Mouse (Mus musculus) bone marrow, adult 2 months (tissue): ENCODE measurements at regions not wholly inside any gene's neighbourhood (a gene's known extent, or its start where the extent isn't known, plus 50 kb on each side); places are given as distances from the start of the nearest gene placed in this dataset.

Experiments used
- H3K27ac ChIP-seq: fragments of 200-500 bp; 2 replicates; pipeline ENCODE4 v1.5.1; 2012; ENCODE audit warnings: low read depth, mild to moderate bottlenecking, control low read depth, inconsistent platforms, low read length; ENCODE audit not compliant: control insufficient read depth, poor library complexity, insufficient read depth
- H3K4me1 ChIP-seq: fragments of 200-500 bp; 2 replicates; pipeline ENCODE4 v1.6.1; 2011; ENCODE audit warnings: low read length; ENCODE audit not compliant: control insufficient read depth, insufficient read depth
- H3K4me3 ChIP-seq: fragments of 200-500 bp; replicated peaks from 2 replicates; pipeline ENCODE3; 2011; ENCODE audit warnings: mild to moderate bottlenecking, low read depth, low read length, control low read depth; ENCODE audit not compliant: control insufficient read depth
- CTCF ChIP-seq: fragments of 200-500 bp; IDR thresholded peaks from 2 replicates; pipeline ENCODE4 v1.5.1; 2011; ENCODE audit warnings: low read length, control low read depth; ENCODE audit not compliant: control insufficient read depth, insufficient read depth
- POLR2A ChIP-seq: fragments of 200-500 bp; IDR thresholded peaks from 2 replicates; pipeline ENCODE4 v1.6.1; 2011; ENCODE audit warnings: low read depth, mild to moderate bottlenecking, control low read depth, low read length, borderline replicate concordance; ENCODE audit not compliant: control insufficient read depth
- WGBS: fragments of 180-500 bp; shearing (Covaris S2); methylation state at CpG from one replicate; pipeline ENCODE4 v1.1.7; 2018; 5-methylcytosine and 5-hydroxymethylcytosine counted together

DNA sequence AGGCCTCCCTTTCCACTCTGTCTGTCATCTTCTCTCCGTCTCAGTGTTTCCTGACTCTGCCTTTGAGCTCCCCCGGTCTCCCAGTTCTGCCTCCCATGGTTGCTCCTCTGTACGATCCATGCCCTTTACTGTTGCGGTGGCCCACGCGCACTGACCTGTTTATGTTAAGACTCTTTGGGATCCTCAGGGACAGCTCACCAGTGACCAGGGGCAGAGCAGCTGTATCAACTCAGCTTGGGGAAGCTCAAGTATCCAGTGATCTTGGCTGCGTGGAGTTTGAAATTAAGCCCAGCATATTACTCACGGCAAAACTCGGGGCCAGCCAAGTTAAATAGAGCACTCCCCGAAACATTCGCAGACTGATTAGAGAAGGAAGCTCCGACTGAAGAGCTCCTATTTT, 562.8 kb downstream of the Ccdc171 start:
- WGBS, result 91% methylated on average over 12 of the region's 12 CpGs
- H3K4me1 ChIP-seq, result no peaks in the 10 kb centered on the region
- no peak overlapping the region for H3K27ac ChIP-seq
- no peak overlapping the region for H3K4me3 ChIP-seq
- TF ChIP-seq CTCF (no peak), POLR2A (no peak)

DNA sequence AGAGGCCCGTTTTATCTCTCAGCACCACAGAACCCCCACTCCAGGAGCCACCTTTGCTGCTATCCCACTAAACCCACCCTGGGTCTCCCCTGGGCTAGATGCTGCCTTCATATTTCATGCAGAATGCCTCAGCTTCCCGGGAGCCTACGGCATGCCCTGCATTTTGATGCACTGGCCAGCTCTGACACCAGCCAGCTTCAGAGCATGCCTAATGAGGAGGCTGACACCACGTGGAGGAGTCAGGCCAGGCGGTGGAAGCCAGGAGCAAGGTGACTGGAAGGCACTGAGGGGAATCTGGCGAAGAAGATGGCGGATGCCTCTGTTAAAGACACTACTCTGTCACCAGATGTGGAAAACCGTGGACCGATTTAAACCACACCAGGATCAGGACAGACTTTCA, 567.2 kb downstream of the Ccdc171 start:
- Histone ChIP-seq H3K27ac (no peak overlapping the region), H3K4me3 (no peak overlapping the region), H3K4me1 (no peaks in the 10 kb centered on the region)
- WGBS, result 70% methylated on average over 9 of the region's 9 CpGs
- TF ChIP-seq POLR2A (no peak), CTCF (no peak)

DNA sequence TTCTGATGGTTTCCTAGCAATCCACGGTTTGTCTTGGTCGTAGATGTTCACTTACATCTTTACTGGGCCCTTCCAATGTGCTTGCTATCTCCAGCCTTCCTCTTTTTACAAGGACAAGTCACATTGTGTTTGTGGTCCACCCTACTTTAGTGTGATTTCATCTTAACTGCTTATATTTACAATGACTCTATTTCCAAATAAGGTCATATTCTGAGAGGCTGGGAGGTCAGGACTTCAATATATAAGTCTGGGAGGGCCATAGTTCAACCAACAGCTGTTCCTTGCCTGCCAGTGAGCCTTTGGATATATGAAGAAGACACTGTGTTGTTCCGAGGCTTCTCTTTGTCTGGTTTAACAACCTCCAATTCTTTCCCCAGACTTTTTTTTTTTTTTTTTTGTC, 569.9 kb downstream of the Ccdc171 start:
- WGBS, result 78% methylated on average over 3 of the region's 3 CpGs
- H3K4me1 ChIP-seq, result no peaks in the 10 kb centered on the region

DNA sequence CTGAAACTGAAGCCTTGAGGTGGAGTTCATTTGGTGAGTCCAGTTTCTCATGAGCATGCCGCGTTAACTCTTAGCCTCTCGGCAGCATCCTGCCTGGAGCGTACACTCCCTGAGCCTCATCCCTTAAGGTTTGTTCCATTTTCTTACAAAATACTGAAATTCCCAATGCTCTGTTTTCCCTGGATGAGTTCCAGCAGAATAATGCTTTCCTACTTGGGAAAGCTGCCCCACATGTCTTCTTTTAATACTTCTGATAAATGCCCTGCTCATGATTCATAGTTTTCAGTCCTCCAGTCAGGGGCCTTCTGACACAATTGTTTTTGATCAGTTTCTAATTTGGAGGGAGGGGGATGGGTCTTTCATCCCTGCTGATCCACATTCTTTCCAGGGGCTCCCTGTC, 570.7 kb downstream of the Ccdc171 start:
- 91% methylated on average over 4 of the region's 4 CpGs for WGBS
- no peak for TF ChIP-seq POLR2A
- no peak for TF ChIP-seq CTCF
- no peak overlapping the region for H3K4me3 ChIP-seq
- no peaks in the 10 kb centered on the region for H3K4me1 ChIP-seq
- no peak overlapping the region for H3K27ac ChIP-seq

More for the DNA sequence above, 569.9 kb downstream of the Ccdc171 start:
- Histone ChIP-seq H3K4me3 (no peak overlapping the region), H3K27ac (no peak overlapping the region)
- no peak for TF ChIP-seq CTCF
- no peak for TF ChIP-seq POLR2A

DNA sequence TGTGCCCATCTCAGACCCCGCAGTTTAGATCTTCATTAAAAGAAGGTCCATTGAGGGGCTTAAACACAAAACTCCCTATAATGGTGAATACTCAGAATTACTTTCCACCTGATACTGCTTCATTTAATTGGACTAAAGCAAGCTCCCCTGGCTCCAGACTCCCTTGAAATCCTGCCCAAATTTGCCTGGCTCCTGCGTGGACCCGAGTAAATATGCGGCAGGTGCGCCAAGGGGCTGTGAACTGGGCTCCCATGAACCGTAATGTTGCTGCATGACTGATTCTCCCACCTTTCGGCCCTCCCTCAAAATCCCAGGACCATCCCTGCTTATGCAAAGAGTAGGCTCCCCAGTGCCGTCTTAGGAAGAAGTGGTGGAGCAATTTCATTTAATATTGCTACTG, 573.7 kb downstream of the Ccdc171 start:
- Histone ChIP-seq H3K4me1 (no peaks in the 10 kb centered on the region), H3K4me3 (no peak overlapping the region), H3K27ac (no peak overlapping the region)
- 84% methylated on average over 8 of the region's 8 CpGs for WGBS
- no peak for TF ChIP-seq POLR2A
- TF ChIP-seq CTCF, result no peak

DNA sequence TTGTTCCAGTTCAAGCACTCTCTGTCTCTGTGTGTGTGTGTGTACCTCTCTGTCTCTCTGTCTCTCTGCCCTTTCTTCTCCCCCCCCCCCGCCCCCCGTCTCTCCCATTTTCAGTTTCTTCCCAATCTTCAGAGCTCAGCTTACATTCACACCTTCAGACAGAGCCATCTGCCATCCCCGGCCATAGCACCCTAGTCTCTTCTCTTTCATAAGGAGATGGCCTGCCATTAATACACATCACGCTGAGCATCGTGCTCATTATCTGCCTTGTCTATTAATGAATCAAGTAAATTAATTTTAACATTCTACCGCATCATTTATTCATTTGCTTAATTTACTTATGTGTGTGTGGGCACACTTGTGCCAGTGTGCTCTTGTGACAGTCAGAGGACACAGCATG, 573.2 kb downstream of the Bnc2 start:
- TF ChIP-seq CTCF (no peak), POLR2A (no peak)
- Histone ChIP-seq H3K4me1 (no peaks in the 10 kb centered on the region), H3K4me3 (no peak overlapping the region), H3K27ac (no peak overlapping the region)
- WGBS, result 84% methylated on average over 6 of the region's 6 CpGs

DNA sequence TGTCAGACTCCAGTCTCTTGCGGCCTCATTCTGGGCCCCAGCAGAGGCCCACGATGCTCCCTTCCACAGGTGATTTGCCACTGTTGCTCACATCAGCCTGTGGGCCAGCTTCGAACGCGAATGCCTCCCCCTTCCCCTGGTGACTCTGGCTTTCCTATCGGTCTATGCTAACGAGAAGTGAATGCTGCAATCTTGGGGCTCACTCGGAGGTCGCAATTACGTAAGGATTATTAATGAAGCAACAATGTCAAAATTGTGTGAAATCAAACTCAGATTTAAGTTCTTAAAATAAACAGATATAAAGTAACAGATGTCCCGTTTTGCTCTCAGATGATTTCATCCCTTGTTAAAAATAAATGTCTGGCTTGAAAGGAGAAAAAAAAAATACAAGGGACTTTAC, 572.3 kb downstream of the Bnc2 start:
- H3K4me1 ChIP-seq, result no peaks in the 10 kb centered on the region

DNA sequence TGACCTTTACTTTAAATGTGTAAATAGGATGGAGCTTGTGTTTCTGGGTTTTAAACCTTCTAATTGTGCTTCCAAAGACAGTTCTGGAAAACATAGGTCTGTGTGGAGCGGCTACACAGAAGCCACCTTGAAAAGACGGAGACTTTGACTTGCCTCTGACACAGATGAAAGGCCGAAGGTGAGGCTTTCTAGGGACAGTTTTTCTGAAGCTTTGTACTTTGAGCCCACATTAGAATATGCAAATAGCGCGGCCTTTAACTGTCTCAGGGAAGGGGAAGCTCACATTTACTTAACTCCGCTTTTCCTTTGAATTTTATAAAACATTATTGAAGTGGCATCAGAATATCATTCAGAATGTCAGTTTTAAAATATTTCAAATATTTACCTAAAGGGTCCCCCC, 566.5 kb downstream of the Bnc2 start:
- Histone ChIP-seq H3K4me1 (no peaks in the 10 kb centered on the region; the same call in 1 of the 2 replicates), H3K4me3 (no peak overlapping the region), H3K27ac (no peak overlapping the region)
- TF ChIP-seq POLR2A (no peak), CTCF (no peak)
- WGBS, result 85% methylated on average over 6 of the region's 6 CpGs

More for the DNA sequence above, 572.3 kb downstream of the Bnc2 start:
- Histone ChIP-seq H3K27ac (no peak overlapping the region), H3K4me3 (no peak overlapping the region)
- no peak for TF ChIP-seq CTCF
- TF ChIP-seq POLR2A, result no peak
- 57% methylated on average over 11 of the region's 11 CpGs for WGBS
